ENCODE assay signal across 9 mouse cellular contexts in genomic region chr9:53340328-53340916, GRCm38 (mm10). TPM values are rescaled to one million over a fixed set of nuclear protein-coding genes. Genes with fewer than 3 reads are reported as not detected.
DNase-seq lines count a peak whose midpoint lies in the region; ATAC-seq and TF ChIP-seq lines count a peak whose summit lies in the region.
"Had no signal": no experiment of that assay in that cellular context is flagged by ENCODE, and none has a peak within 500 bp of the region (broad histone marks: within the 10 kb centered on the region; RNA-seq: fewer than 3 reads in every experiment).

No protein-coding gene starts in this region.

- H3K27me3 ChIP-seq in hindbrain, embryonic 15.5 days, result no peaks in the 10 kb centered on the region
- H3K27me3 ChIP-seq in lung, postnatal 0 days (replicated peaks; ENCODE audit: insufficient read depth, low read length), result no peaks in the 10 kb centered on the region

- WGBS in hindbrain, embryonic 15.5 days, result 54% methylated on average over 17 of the region's 17 CpGs
- 27% methylated on average over 17 of the region's 17 CpGs for WGBS in lung, postnatal 0 days

- H3K4me2 ChIP-seq in hindbrain, embryonic 15.5 days, result peak overlapping the region; percentile 89
- H3K4me2 ChIP-seq in lung, postnatal 0 days (replicated peaks; ENCODE audit: low read depth, low read length), result peak overlapping the region; percentile 64

- H3K27ac ChIP-seq in bone marrow macrophage, adult 2 months (ENCODE audit: insufficient read depth, low read depth, low read length), result no peak overlapping the region
- no peak overlapping the region for H3K27ac ChIP-seq in hindbrain, embryonic 15.5 days (replicated peaks)
- peak overlapping the region; percentile 91 for H3K27ac ChIP-seq in lung, postnatal 0 days (ENCODE audit: low read length)

- peak; percentile 69 for TF ChIP-seq EP300 in lung, postnatal 0 days (IDR thresholded peaks at IDR 0.05)

- no peak for TF ChIP-seq CTCF in bone marrow macrophage, adult 2 months (IDR thresholded peaks at IDR 0.05; ENCODE audit: low read depth, low read length)
- TF ChIP-seq CTCF in lung, postnatal 0 days (IDR thresholded peaks at IDR 0.05), result no peak

- no peak for TF ChIP-seq POLR2A in bone marrow macrophage, adult 2 months (IDR thresholded peaks at IDR 0.05; ENCODE audit: borderline replicate concordance, low read depth, low read length)

- 0 out of 2 replicates have a peak overlapping the region, but pooled peaks have one; percentile 20 for H3K9ac ChIP-seq in hindbrain, embryonic 15.5 days
- H3K9ac ChIP-seq in lung, postnatal 0 days (replicated peaks; ENCODE audit: low read depth), result peak overlapping the region; percentile 56

- peak; percentile 20 for DNase-seq in embryo, embryonic 10.5 days (ENCODE audit: low spot score)
- no peak for DNase-seq in embryo, embryonic 11 days
- DNase-seq in lung, postnatal 0 days (ENCODE audit: low spot score), result peak; percentile 73
- DNase-seq in retina, embryonic 14.5 days (ENCODE audit: low spot score), result no peak
- no peak for DNase-seq in urinary bladder, adult 2 months (ENCODE audit: low spot score)
- DNase-seq: B cell, adult 2 months had no signal

- H3K4me3 ChIP-seq in bone marrow macrophage, adult 2 months (ENCODE audit: insufficient read depth, low read length), result peak overlapping the region; percentile 54; the same call in 1 of the 2 replicates
- H3K4me3 ChIP-seq in hindbrain, embryonic 15.5 days, result peak overlapping the region; percentile 48
- peak overlapping the region; percentile 56 for H3K4me3 ChIP-seq in lung, postnatal 0 days (ENCODE audit: low read depth, low read length)

- no peaks in the 10 kb centered on the region for H3K9me3 ChIP-seq in hindbrain, embryonic 15.5 days
- H3K9me3 ChIP-seq in lung, postnatal 0 days (ENCODE audit: low read length), result no peaks in the 10 kb centered on the region

- no peak for ATAC-seq in hindbrain, embryonic 15.5 days (ENCODE audit: low FRiP score, low read depth)
- ATAC-seq in lung, postnatal 0 days, result peak; percentile 73
- no peak for ATAC-seq in megakaryocyte-erythroid progenitor cell, adult 5-6 weeks (replicated peaks; ENCODE audit: low FRiP score, low TSS enrichment, poor library complexity, severe bottlenecking)

- H3K4me1 ChIP-seq in bone marrow macrophage, adult 2 months (ENCODE audit: control insufficient read depth, insufficient read depth, low read length), result 0 out of 2 replicates have a peak, but pooled peaks cover 2% of the 10 kb centered on the region
- 0 out of 2 replicates have a peak, but pooled peaks cover 2% of the 10 kb centered on the region for H3K4me1 ChIP-seq in hindbrain, embryonic 15.5 days (replicated peaks)
- no peaks in the 10 kb centered on the region for H3K4me1 ChIP-seq in lung, postnatal 0 days (ENCODE audit: insufficient read depth, low read depth, low read length)

- H3K36me3 ChIP-seq in hindbrain, embryonic 15.5 days, result no peaks in the 10 kb centered on the region
- no peaks in the 10 kb centered on the region for H3K36me3 ChIP-seq in lung, postnatal 0 days (ENCODE audit: insufficient read depth, low read length)

RNA-seq across cellular contexts. Expression of gene Exph5, which starts 39.0 kb away (rescaled TPM):
- not detected in 2 replicates for polyA plus RNA-seq in bone marrow macrophage, adult 2 months (2012; ENCODE audit: insufficient read depth, insufficient read length, missing spikeins)
- polyA plus RNA-seq in hindbrain, embryonic 15.5 days (2015; fragmentation: Nextera tagmentation; extraction: Ambion mirVana), result 0.34 and 0.35 TPM in 2 replicates
- polyA plus RNA-seq in lung, postnatal 0 days (2015; fragmentation: Nextera tagmentation; extraction: Ambion mirVana), result 7.2 and 8.1 TPM in 2 replicates
- 0.91 and 1.1 TPM in 2 replicates for polyA plus RNA-seq in urinary bladder, adult 2 months (2012; rRNA removed)
- total RNA-seq in megakaryocyte-erythroid progenitor cell, adult 5-6 weeks (2014; fragmentation: Nextera tagmentation), result not detected in 2 replicates
- total RNA-seq in megakaryocyte-erythroid progenitor cell, adult 5-6 weeks (2017), result not detected in 2 replicates

RNA-seq across cellular contexts. Expression of gene Kdelc2, which starts 43.4 kb away (rescaled TPM):
- 16.7 and 18.2 TPM in 2 replicates for polyA plus RNA-seq in bone marrow macrophage, adult 2 months (2012; ENCODE audit: insufficient read depth, insufficient read length, missing spikeins)
- polyA plus RNA-seq in hindbrain, embryonic 15.5 days (2015; fragmentation: Nextera tagmentation; extraction: Ambion mirVana), result 6.8 and 7.9 TPM in 2 replicates
- 30.2 and 37.3 TPM in 2 replicates for polyA plus RNA-seq in lung, postnatal 0 days (2015; fragmentation: Nextera tagmentation; extraction: Ambion mirVana)
- 14.1 and 22.2 TPM in 2 replicates for polyA plus RNA-seq in urinary bladder, adult 2 months (2012; rRNA removed)
- 1.6 and 1.7 TPM in 2 replicates for total RNA-seq in megakaryocyte-erythroid progenitor cell, adult 5-6 weeks (2014; fragmentation: Nextera tagmentation)
- 0.94 and 4.5 TPM in 2 replicates for total RNA-seq in megakaryocyte-erythroid progenitor cell, adult 5-6 weeks (2017)

Comparison
In these comparisons a context has a peak if more than half of its experiments do, and no peak if none do; other contexts are left out.
1. DNase-seq: peak in embryo, embryonic 10.5 days (single experiment) and lung, postnatal 0 days (single experiment); none in embryo, embryonic 11 days (single experiment), retina, embryonic 14.5 days (single experiment) and urinary bladder, adult 2 months (single experiment).
2. Peak in every context shown above with its lines, with median percentiles within 50 percentile points of each other: H3K4me3 ChIP-seq.